Mouse (Mus musculus) R1 (cell line): ENCODE results near the gene Rtl5.
"Not testable (repeated sequence)": the region's sequence is repeated elsewhere in the genome, so short reads cannot be mapped to it uniquely, and the experiment has no call there.

Experiments
- DNase-seq: peaks from one replicate; pipeline ENCODE4 v3.0.0-alpha.2; 2018; ENCODE audit warnings: low read depth, low spot score

The Rtl5 gene

DNA sequence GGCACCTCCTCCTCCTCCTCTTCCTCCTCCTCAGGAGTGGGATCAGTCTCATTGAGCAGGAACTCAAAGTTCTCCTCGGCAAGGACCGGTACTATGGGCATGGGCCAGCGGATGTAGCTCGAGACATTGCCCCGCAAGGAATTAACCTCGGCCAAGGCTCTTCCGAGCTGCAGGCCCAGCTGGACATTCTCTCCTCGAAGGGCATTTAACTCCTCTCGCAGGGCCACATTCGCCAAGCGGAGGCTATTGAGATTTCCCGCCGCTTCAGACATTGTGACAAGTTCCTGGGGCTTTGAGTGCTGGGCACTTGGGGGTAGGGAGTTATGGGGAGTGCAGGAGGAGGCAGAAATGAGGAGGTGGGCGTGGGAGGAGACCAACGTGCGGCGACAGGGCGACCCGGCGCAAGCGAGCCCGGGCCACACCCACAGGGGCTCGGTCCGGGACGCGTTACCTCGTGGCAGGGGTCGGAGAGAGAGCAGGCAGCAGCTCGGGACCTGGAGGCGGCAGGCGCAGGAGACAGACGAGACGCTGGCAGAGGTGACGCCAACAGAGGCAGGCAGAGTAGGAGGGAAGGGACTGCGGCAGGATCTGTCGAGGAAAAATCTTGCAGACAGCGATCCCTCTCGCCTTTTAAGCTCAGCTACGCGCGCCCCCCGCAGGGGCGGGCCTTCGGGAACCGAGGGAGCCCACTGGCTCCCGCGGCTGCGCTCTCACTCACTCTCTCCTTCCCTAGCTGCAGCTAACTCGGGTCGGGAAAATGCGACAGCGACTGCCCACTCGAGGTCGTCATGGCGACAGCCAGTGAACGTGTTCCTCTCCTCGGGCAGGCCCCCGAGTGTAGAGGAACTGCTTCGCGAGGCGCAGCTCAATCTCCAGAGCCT is at the start of gene Rtl5:
Gene Rtl5 (minus strand): TSS at position 714 of the 881 bp plus-strand sequence.
- peak; percentile 80 for DNase-seq

DNA sequence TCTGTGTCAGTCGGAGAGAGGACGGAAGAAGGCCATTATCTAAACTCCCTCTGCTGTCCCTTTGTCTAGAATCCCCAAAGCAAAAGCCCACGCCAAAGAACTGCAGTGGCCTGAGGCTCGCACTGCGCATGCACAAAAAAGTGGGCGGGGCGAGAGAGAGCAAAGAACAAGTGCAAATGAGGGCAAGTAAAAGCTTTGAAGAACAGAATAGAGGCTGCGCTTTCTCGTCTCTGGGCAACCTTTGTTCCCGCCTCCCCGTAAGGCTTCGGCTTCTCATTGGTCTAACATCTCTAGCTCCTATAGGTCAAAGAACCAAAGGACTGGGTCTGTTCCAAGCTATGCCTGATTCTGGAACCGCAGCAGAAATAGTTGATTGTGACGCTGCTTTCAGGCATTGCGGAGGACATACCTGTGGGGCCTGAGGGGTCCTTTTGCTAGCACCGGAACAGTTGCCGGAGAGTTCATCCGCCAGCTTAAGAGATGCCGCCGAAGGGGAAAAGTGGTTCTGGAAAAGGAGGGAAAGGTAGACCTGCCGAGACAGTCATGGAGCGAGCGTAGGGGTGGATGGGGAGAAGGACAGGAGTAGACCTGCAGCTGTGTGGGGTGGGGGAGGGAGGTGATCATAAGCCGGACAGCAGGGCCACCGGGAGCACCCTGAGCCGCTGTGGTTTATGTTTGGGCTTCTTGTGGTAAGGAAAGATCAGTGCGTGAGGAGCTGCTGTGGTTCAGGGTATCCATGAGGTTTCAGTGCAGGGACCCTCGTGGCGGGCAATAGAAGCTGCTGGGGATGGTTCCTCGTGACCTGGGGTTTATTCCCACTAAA is 48.1 kb upstream of the Rtl5 start, which contains the start of gene Pin4:
Gene Pin4 (plus strand): TSS at position 406 of the 823 bp plus-strand sequence.
- peak; percentile 99 for DNase-seq

DNA sequence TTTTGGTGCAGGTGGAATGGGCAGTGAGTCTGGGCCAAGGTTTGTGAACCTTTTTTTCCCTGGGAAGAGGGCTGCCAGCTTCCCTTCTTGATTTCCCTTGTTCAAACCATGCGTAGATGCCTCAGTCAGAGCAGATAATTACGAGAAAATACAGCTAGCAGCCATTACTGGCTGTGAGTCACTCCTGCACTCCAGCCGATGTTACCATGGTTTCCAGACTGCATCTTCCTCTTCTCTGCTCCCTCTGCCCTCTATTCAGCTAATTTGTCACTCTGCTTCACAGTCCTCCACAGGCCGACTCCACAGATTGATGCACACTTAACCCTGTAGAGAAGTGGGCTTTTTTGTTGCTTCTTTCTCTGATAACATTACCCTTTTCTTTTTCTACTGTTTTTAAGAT is 44.6 kb upstream of the Rtl5 start:
- DNase-seq: no peak

DNA sequence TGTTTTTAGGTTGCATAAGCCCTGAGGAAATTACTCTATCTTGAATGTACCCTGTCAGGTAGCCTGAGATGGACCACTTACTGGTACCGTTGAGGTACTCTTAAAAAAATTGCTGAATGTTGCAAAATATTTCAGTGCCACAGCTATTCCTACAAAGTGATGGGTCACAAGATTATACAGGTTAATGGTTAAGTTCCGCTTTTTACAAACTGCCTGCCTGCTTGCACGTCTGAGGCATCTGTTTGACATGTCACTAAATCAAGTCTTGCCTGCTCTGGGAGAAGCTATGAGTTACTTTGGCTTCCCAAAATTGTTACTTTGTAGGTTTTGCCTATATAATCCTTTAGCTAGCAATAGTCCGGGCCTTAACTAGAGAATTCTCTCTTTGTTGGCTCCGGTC is 38.2 kb upstream of the Rtl5 start:
- not testable (repeated sequence) for DNase-seq

DNA sequence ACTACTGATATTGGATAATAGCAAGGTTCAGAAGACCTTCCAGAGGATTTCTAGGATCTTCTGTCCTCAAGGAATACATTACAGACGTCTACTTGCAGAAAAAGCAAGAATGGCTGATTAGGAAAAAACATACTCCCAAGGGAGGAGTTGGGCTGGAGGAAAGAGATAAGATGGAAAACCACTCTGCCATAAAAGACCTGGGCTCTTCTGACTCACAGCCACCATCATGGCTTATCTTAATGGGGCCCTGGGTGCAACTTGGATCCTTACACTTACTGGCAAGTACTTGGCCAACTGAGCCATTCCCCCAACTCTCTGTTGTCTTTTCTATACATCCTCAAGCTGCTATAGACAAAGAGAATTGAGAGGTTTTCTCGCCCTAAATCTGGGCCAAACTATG is 32.7 kb upstream of the Rtl5 start:
- DNase-seq: not testable (repeated sequence)

DNA sequence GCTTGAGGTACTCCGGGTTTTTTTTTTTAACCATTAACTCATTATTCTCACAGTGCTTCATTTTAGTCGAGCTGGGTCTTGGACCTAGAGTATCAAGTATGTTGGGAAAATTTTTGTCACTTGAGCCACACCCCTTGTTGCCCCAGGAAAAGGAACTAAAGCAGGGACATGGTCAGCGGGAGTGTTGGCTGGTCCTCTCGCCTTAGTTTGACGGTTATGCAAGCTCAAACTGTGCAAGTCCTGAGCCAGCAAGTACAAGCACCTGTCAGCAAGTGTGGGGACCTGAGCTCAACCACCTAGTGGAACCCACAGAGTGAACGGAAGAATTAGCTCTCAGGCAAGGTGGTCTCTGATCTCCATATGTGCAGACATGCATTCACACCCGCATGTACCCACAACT is 30.8 kb upstream of the Rtl5 start:
- DNase-seq: no peak

DNA sequence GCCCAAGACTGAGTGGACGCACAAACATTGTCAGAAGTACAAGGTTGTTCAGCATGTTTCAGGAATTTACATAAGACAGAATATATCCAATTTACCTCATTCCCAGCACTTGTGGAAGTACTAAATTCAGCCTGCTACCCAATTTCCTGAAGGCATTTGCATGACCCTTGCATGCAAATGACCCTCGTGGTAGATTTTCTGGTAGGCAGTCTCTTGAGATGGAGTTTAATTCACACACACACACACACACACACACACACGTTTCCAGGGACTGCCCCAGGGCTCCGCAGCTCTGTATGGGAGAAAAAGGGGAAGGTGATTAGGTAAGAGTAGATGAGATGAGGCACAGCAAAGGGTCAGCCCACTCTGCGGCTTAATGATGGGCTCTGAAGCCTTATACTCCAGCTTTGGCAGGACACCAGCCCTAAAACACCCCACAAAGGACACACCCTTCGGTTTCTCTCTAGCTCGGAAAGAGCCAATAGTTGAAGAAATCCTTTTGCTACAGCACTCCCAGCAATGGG is 23.3 kb upstream of the Rtl5 start:
- DNase-seq: no peak

DNA sequence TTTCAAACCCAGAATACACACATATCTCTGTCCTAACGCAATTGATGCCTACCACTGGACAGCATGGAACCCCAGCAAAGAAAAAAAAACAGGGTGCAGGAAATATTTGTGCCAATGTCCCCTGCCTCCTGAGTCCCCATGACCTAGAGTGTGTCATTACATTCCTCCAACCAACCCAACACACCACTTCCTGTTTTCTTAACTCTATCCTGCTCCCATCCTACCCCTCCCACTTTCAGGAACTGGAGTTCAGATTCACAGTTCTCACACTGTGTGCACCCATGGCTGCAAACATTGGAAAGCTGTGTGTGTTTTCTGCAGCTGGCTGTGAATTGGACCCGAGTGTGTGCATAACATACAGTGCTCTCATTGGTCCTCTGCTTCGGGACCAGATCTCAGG is 19.5 kb upstream of the Rtl5 start:
- DNase-seq: no peak

DNA sequence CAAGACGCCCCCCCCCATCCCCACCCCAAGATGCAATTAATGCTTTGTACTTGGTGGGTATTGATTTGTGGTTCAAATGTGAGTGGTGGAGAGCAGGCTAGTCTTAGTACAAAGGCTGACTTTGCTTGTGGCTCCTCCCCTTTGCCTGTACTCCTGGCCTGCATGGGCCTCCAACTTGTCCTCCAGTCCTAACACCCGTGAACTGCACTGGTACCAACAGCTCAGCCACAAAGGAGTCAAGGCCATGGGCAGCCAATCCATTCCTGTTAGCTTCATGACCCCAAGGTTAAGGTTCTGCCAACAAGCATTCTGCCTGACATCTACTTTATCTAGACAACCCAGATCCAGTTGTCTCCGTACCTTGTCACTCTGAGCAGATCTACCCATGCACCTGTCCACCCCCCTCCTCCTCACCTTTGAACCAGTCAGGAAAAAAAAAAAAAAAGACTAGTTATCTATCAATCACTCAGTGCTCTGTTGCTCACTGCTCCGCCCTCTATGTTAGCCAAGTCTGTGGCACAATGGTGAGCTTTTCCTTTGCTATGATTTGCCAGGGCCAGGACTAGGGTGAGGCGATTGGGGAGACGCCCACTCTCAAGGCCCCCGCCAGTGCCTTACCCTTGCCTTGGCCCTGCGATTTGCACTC is 14.8 kb upstream of the Rtl5 start:
- no peak for DNase-seq

DNA sequence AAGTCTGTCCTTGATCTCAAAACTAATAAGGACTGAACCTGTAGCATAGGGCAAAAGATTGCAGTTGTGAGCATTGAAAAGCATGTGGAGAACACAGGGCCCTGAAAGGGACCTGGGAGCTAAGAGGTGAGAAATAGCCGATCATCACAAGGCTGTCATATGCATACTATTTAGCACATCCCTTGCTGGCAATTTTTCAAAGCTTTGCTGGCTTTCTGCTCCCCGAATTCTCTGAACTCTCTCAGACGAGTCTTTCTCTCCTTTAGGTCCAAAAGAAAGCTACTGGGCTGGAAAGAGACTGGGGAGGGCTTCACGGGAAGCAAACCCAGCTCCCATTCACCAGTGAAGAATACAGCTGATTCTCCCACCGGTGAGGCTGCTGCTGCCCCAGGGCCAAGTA is 11.2 kb upstream of the Rtl5 start:
- no peak for DNase-seq

DNA sequence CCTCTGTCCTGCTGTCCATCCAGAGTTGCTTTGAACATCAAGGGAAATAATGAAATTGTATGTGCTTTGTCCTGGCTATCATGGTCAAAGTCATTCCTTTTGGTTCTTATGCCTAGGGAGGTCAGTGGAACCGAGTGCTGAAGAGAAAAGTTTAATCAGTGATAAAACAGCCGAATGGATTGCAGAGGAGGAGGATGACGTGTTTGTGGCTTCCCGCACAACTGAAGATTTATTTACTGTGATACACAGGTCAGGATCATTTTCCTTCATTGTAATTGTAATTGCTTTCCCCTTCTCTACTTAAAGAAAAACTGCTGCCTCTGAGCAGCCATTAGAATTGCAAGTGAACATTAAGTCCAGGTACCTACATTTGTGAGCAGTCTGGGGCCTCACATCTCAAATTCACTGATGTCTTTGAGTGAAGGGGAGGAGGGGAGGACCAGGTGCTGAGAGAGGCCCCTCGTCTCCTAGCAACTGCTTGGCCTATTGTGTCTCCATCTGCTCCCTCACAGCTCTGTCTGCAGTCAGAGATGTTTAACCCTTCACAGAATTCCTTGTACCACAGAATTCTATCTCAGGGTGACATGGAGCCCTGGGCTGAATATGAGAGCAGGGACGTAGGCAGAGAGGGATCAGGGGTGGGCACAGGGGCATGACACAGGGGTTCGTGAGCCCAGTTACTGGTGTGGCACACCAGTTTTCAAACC is 10.6 kb upstream of the Rtl5 start:
- DNase-seq: peak; percentile 23

DNA sequence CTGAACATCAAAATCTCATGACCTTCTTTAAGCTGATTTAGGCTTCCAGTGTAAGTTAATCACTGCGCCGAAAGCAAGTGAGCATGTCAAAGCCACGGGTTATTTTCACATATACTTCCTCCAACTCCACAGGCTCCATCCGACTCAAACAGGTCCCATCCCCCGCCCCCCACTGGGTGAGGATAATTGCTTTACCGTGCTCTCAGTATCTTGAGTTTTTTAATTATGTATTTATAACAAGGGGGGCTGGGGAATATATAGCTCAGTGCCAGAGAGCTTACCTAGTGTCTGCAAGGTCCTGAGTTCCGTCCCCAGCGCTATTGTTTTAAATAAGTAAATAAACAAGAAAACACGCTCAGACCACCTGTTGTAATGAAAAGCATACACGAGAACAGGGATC is 10.0 kb upstream of the Rtl5 start:
- DNase-seq: no peak

DNA sequence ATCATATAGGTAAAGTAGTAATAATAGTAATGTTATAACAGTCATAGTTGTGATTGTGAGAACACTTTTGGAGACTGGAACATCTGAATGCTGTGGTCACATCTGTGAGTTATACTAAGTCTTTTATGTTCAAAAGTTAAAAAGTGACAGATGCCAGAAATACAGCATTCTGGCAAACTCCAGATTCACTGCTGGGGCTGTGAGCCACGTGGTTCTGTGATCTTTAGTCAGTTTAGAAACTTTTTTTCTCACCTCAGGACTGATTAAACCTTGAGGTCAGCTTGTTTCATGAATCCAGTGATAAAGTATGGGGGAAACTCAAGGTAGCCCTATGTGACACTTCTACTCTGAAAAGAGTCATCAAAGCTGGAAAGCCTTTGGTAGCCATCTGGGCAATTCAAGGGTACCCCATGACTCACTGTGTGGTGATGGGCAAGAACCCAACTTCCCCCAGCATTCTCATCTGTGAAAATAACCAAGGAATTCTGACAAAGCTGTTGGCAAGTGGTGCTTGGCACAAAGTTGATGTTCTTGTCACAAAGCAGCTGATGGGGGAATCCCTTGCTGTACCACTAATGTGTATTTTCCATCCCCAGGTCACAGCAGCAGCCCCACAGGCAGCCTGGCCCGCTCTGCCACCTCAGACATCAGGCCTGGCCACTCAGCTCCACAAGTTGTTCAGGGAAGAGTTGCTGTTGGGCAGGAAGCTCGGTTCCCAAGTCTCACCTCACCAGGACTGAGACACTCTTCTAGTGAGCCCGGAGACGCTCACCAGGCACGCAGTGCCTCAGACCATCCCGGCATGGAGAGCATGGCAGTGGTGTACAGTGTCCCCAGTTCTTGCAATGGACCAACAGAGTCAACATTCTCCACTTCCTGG is 6.0 kb upstream of the Rtl5 start:
- no peak for DNase-seq

DNA sequence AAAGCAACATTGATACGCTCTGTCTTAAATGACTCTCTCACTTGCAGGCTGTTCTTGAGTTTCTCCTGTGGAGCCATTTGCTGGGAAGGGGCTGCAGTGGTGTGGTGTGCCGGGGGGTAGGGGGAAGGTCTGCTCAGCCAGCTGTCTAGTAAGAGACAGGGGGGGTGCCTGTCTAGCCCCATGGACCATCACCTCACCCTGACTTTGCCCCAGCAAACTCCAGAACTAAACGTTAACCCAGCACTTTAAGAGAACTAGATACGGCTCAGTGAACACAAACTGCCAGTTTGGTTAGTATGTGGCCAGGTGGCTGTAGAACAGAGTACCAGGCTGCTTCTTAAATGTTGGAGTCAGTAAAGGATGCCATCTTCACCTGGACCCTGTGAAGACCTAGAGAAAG is 4.1 kb upstream of the Rtl5 start:
- DNase-seq: no peak

DNA sequence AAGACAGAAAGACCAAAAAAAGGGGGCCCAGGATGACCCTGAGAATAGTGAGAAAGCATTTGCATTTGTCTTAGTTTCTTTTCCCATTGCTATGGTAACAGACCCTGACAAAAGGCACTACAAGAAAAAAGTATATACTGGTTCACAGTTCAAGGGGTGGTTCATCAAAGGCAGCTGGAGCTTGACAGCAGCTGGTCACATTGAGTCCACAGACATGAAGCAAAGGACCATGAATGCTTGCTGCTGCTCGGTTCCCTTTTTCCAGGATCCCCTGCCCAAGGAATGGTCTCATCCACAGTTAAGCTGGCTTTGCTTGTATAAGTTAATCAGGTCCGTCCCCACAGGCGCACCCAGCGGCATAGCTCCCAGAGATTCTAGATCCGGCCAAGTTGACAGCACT is 3.3 kb upstream of the Rtl5 start:
- DNase-seq: no peak

DNA sequence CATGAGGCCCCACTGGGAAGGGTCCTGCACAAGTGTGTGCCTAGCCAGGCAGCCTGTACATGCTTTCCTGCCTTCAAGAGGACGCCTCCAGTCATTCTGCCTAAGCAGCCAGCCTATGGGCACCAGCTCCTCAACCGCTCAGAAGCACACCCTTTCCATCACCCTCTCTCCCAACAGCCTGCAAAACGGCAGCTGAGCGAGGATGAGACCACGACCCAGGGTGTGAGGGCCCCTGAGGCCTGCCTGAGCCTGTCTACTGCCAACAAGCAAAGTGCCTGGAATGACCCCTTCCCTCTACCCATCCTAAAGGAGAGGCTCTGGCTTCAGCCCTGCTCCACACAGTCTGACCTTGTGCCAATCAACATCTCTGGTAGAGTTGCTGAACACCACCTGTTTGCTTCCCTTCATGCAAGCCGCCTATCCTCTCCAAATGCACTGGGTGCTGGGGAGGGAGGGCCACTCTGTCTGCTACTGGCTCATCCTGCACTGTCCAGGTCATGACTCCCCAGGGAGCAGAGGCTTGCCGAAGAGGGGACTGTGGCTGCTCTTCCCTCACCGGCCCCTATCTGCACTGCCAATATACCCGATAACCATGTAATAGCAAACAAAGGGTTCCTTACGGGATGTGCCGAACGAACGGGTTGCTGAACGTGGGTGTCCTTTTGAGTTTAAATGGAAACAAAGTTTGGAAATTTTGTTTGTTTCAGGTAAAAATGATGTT is 2.7 kb upstream of the Rtl5 start:
- DNase-seq: no peak

DNA sequence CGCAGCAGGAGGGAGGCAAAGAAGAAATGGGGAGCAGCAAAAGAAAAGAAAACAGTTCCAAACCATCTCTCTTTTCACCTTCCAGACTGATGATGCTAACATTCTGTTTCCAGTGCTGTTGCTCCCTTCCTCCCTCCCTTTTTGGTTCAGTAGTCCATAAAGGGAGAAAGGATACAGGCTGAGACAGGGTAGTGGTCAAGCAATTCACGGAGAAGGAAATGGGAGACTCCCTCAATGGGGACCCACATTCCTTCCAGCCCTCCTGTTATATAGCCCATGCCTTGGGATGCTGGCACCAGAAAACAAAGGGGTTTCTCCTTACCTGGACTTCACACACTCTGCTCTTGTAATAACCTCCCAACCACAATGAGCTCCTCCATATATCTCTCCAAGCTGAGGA is 413 bp upstream of the Rtl5 start:
- DNase-seq: no peak

DNA sequence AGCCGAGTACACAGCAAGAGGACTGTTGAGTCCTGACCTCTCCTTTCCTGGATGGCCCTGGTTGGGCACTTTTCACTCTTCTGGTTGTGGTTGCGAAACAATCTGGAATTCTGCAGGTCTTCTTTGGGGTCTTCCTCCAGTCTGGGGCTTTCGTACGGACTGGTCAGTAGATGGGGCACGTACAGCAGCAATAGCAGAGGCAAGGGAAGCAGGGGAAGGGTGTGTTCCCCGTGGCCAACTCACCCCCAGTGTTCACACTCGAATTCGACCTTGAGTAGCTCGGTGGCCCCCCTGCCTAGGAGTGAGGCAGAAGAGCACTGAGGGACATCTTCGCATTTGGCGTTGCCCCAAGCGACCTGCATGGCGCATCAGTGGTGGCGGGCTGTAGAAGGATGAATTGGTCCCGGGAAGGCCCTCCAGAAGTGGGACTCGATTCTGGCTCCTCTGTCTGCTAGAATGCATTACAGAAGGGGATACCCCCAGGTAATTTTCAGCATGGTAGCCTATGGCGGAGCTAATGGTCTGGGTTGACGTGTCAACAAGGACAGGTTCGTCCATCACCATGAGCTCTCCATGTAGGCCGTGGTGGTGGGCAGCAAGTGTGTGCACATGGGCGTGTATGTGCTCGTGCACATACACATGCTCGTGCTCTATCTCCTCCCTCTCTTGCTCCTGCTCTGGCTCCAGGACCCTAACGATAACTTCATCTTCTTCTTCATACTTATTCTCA is 2.1 kb downstream of the Rtl5 start:
- DNase-seq: no peak

DNA sequence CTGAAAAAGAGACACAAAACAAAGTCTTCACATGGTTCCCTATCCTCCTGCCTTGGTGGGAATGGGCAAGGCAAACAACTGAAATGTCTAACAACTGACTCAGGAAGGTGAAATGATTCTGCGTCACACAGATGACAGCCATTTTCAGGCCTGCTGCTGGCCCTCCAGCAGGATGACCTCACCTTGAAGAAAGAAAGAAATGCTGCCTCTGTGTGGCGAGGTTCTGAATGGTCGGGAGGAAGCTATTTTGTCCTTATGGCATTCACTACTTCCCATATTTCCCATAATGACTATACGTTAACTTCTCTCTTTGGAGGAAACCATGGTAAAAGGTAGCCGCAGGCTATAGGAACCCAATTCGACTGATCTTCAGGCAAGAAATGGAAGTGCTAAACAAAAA is 4.0 kb downstream of the Rtl5 start:
- DNase-seq: no peak
